Mouse (Mus musculus) kidney, embryonic 15.5 days (tissue): ENCODE measurements around the gene Unc5c. TPM values are rescaled to one million over a fixed set of nuclear protein-coding genes. Genes with fewer than 3 reads are reported as not detected.

ENCODE experiments used
- ATAC-seq: fragments of 200-750 bp; cut with Nextera tagmentation; replicated peaks from 2 replicates; pipeline ENCODE4 v1.8.0; 2017; ENCODE audit warnings: moderate TSS enrichment; ENCODE audit not compliant: low FRiP score
- H3K27ac ChIP-seq: fragments of 300-500 bp; sonication (generic); 2 replicates; pipeline ENCODE4 v1.5.1; 2015; ENCODE audit warnings: mild to moderate bottlenecking, inconsistent platforms
- H3K27me3 ChIP-seq: fragments of 300-500 bp; sonication (generic); 2 replicates; pipeline ENCODE4 v1.6.1; 2015; ENCODE audit warnings: inconsistent platforms
- H3K36me3 ChIP-seq: fragments of 300-500 bp; sonication (generic); 2 replicates; pipeline ENCODE4 v1.6.1; 2015; ENCODE audit warnings: inconsistent platforms
- H3K4me1 ChIP-seq: fragments of 300-500 bp; sonication (generic); 2 replicates; pipeline ENCODE4 v1.6.1; 2015; ENCODE audit warnings: inconsistent platforms
- H3K4me2 ChIP-seq: fragments of 300-500 bp; sonication (generic); 2 replicates; pipeline ENCODE4 v1.6.1; 2015; ENCODE audit warnings: moderate library complexity, mild to moderate bottlenecking, inconsistent platforms
- H3K4me3 ChIP-seq: fragments of 300-500 bp; sonication (generic); replicated peaks from 2 replicates; pipeline ENCODE4 v1.5.1; 2015; ENCODE audit warnings: mild to moderate bottlenecking, inconsistent platforms
- H3K9ac ChIP-seq: fragments of 300-500 bp; sonication (generic); 2 replicates; pipeline ENCODE4 v1.6.1; 2015; ENCODE audit warnings: mild to moderate bottlenecking, inconsistent platforms
- H3K9me3 ChIP-seq: fragments of 300-500 bp; sonication (generic); replicated peaks from 2 replicates; pipeline ENCODE4 v1.6.1; 2016; ENCODE audit warnings: inconsistent platforms
- WGBS: fragments of 180-500 bp; shearing (Covaris S2); methylation state at CpG from one replicate; pipeline ENCODE4 v1.1.7; 2015; ENCODE audit warnings: mixed read lengths; 5-methylcytosine and 5-hydroxymethylcytosine counted together
- polyA plus RNA-seq: library from polyadenylated mRNA; unstranded; fragments of >200 nt; fragmentation: Nextera tagmentation; extraction: Ambion mirVana; gene quantifications from 2 replicates; pipeline ENCODE4 v1.2.1, GENCODE M21; 2015

Gene Unc5c
- polyA plus RNA-seq, 1 experiment from 2014 or later = 27.5 TPM

- no peak overlapping the region for H3K27ac ChIP-seq
- peaks cover 10% of the 10 kb centered on the region; the same call in 1 of the 2 replicates for H3K36me3 ChIP-seq
- H3K27me3 ChIP-seq = no peaks in the 10 kb centered on the region
- no peak overlapping the region for H3K4me3 ChIP-seq
- no peak overlapping the region for H3K4me2 ChIP-seq
- no peak overlapping the region for H3K9ac ChIP-seq
- WGBS = 52% methylated on average over 6 of the region's 6 CpGs
- ATAC-seq = no peak; the same call in 1 of the 2 replicates
- H3K4me1 ChIP-seq = no peaks in the 10 kb centered on the region
- H3K9me3 ChIP-seq = no peaks in the 10 kb centered on the region
These were observed 268.8 kb downstream of the Unc5c start for GRCm38 (mm10) chr3:141733844-141734243.

- Histone ChIP-seq H3K27ac (no peak overlapping the region), H3K4me2 (no peak overlapping the region), H3K9me3 (no peaks in the 10 kb centered on the region), H3K4me1 (no peaks in the 10 kb centered on the region), H3K4me3 (no peak overlapping the region), H3K27me3 (no peaks in the 10 kb centered on the region), H3K36me3 (peaks cover 10% of the 10 kb centered on the region; the same call in 1 of the 2 replicates), H3K9ac (no peak overlapping the region)
- no peak for ATAC-seq
These were observed 270.3 kb downstream of the Unc5c start for GRCm38 (mm10) chr3:141735285-141735684.

- Histone ChIP-seq H3K27ac (no peak overlapping the region), H3K9me3 (no peaks in the 10 kb centered on the region), H3K4me3 (no peak overlapping the region), H3K4me1 (no peaks in the 10 kb centered on the region), H3K9ac (no peak overlapping the region), H3K4me2 (no peak overlapping the region), H3K27me3 (no peaks in the 10 kb centered on the region), H3K36me3 (no peaks in the 10 kb centered on the region)
- ATAC-seq = no peak
These were observed 280.3 kb downstream of the Unc5c start for GRCm38 (mm10) chr3:141745322-141745721.

- Histone ChIP-seq H3K4me3 (no peak overlapping the region), H3K27ac (no peak overlapping the region), H3K9ac (no peak overlapping the region), H3K27me3 (no peaks in the 10 kb centered on the region), H3K36me3 (no peaks in the 10 kb centered on the region), H3K4me1 (no peaks in the 10 kb centered on the region), H3K9me3 (no peaks in the 10 kb centered on the region), H3K4me2 (no peak overlapping the region)
- no peak for ATAC-seq
- 81% methylated on average over 4 of the region's 4 CpGs for WGBS
These were observed 283.8 kb downstream of the Unc5c start for GRCm38 (mm10) chr3:141748694-141749381.

- no peaks in the 10 kb centered on the region for H3K9me3 ChIP-seq
- H3K4me1 ChIP-seq = no peaks in the 10 kb centered on the region
- ATAC-seq = no peak
- 67% methylated on average over 7 of the region's 7 CpGs for WGBS
- no peaks in the 10 kb centered on the region for H3K27me3 ChIP-seq
- H3K36me3 ChIP-seq = no peaks in the 10 kb centered on the region
- H3K4me2 ChIP-seq = no peak overlapping the region
- no peak overlapping the region for H3K4me3 ChIP-seq
- H3K9ac ChIP-seq = no peak overlapping the region
- H3K27ac ChIP-seq = no peak overlapping the region
These were observed 287.2 kb downstream of the Unc5c start for GRCm38 (mm10) chr3:141752172-141752571.

- ATAC-seq = no peak
- H3K9ac ChIP-seq = no peak overlapping the region
- H3K27ac ChIP-seq = no peak overlapping the region
- H3K36me3 ChIP-seq = peaks cover 7% of the 10 kb centered on the region; the same call in 1 of the 2 replicates
- WGBS = 78% methylated on average over 3 of the region's 3 CpGs
- no peaks in the 10 kb centered on the region for H3K4me1 ChIP-seq
- no peak overlapping the region for H3K4me2 ChIP-seq
- no peaks in the 10 kb centered on the region for H3K27me3 ChIP-seq
- no peak overlapping the region for H3K4me3 ChIP-seq
- no peaks in the 10 kb centered on the region for H3K9me3 ChIP-seq
These were observed 292.2 kb downstream of the Unc5c start for GRCm38 (mm10) chr3:141757259-141757658.

GRCm38 (mm10) chr3:141778411-141778919 is 313.4 kb downstream of the Unc5c start:
- Histone ChIP-seq H3K9me3 (no peaks in the 10 kb centered on the region), H3K4me1 (peaks cover 6% of the 10 kb centered on the region; the same call in 1 of the 2 replicates), H3K4me2 (no peak overlapping the region), H3K27me3 (no peaks in the 10 kb centered on the region), H3K36me3 (no peaks in the 10 kb centered on the region), H3K27ac (peak overlapping the region; percentile 63), H3K4me3 (no peak overlapping the region), H3K9ac (no peak overlapping the region)
- ATAC-seq = no peak
- WGBS = 44% methylated on average over 8 of the region's 8 CpGs

- H3K27ac ChIP-seq = 0 out of 2 replicates have a peak overlapping the region, but pooled peaks have one; percentile 63
- 34% methylated on average over 3 of the region's 3 CpGs for WGBS
These were observed 314.2 kb downstream of the Unc5c start for GRCm38 (mm10) chr3:141779186-141779585.

GRCm38 (mm10) chr3:141782553-141782952 is 317.5 kb downstream of the Unc5c start:
- H3K4me1 ChIP-seq = peaks cover 6% of the 10 kb centered on the region; the same call in 1 of the 2 replicates
- H3K4me2 ChIP-seq = no peak overlapping the region
- H3K9me3 ChIP-seq = no peaks in the 10 kb centered on the region
- H3K9ac ChIP-seq = no peak overlapping the region
- no peak overlapping the region for H3K27ac ChIP-seq
- no peaks in the 10 kb centered on the region for H3K27me3 ChIP-seq
- H3K4me3 ChIP-seq = no peak overlapping the region
- WGBS = 62% methylated on average over 4 of the region's 4 CpGs
- no peaks in the 10 kb centered on the region for H3K36me3 ChIP-seq
- ATAC-seq = peak; percentile 59; the same call in 1 of the 2 replicates

More at GRCm38 (mm10) chr3:141779186-141779585, 314.2 kb downstream of the Unc5c start:
- Histone ChIP-seq H3K9me3 (no peaks in the 10 kb centered on the region), H3K9ac (no peak overlapping the region), H3K4me1 (peaks cover 6% of the 10 kb centered on the region; the same call in 1 of the 2 replicates), H3K27me3 (no peaks in the 10 kb centered on the region), H3K4me3 (no peak overlapping the region), H3K4me2 (no peak overlapping the region), H3K36me3 (no peaks in the 10 kb centered on the region)
- ATAC-seq = peak; percentile 55; the same call in 1 of the 2 replicates

- H3K9ac ChIP-seq = no peak overlapping the region
- H3K27ac ChIP-seq = no peak overlapping the region
- no peak overlapping the region for H3K4me3 ChIP-seq
- H3K9me3 ChIP-seq = no peaks in the 10 kb centered on the region
- no peaks in the 10 kb centered on the region for H3K4me1 ChIP-seq
- H3K27me3 ChIP-seq = no peaks in the 10 kb centered on the region
- 74% methylated on average over 8 of the region's 8 CpGs for WGBS
- peaks cover 12% of the 10 kb centered on the region for H3K36me3 ChIP-seq
- no peak overlapping the region for H3K4me2 ChIP-seq
- no peak for ATAC-seq
These were observed 326.2 kb downstream of the Unc5c start for GRCm38 (mm10) chr3:141791026-141791780.

GRCm38 (mm10) chr3:141792106-141792505 is 327.1 kb downstream of the Unc5c start:
- Histone ChIP-seq H3K27me3 (no peaks in the 10 kb centered on the region), H3K4me2 (no peak overlapping the region), H3K36me3 (peaks cover 15% of the 10 kb centered on the region), H3K4me3 (no peak overlapping the region), H3K27ac (no peak overlapping the region), H3K9ac (no peak overlapping the region), H3K4me1 (no peaks in the 10 kb centered on the region), H3K9me3 (no peaks in the 10 kb centered on the region)
- peak; percentile 49; the same call in 1 of the 2 replicates for ATAC-seq
- WGBS = 94% methylated on average over 1 of the region's 1 CpGs

GRCm38 (mm10) chr3:141793755-141794154 is 328.7 kb downstream of the Unc5c start:
- no peaks in the 10 kb centered on the region for H3K9me3 ChIP-seq
- H3K27ac ChIP-seq = no peak overlapping the region
- H3K4me2 ChIP-seq = no peak overlapping the region
- H3K4me3 ChIP-seq = no peak overlapping the region
- H3K4me1 ChIP-seq = no peaks in the 10 kb centered on the region
- H3K36me3 ChIP-seq = peaks cover 14% of the 10 kb centered on the region
- ATAC-seq = no peak
- WGBS = 75% methylated on average over 2 of the region's 2 CpGs
- H3K27me3 ChIP-seq = no peaks in the 10 kb centered on the region
- no peak overlapping the region for H3K9ac ChIP-seq
